Mouse (Mus musculus) yolk sac, embryonic 10.5 days (tissue): ENCODE measurements around the gene Mfap5.
A peak's percentile ranks its signal among the peaks of the same experiment; 100 is the strongest.
"Not testable (repeated sequence)": the region's sequence is repeated elsewhere in the genome, so short reads cannot be mapped to it uniquely, and the experiment has no call there.

ENCODE experiments used
- DNase-seq: peaks from one replicate; pipeline ENCODE4 v3.0.0-alpha.2; 2017; ENCODE audit warnings: low spot score

Gene Mfap5

DNA sequence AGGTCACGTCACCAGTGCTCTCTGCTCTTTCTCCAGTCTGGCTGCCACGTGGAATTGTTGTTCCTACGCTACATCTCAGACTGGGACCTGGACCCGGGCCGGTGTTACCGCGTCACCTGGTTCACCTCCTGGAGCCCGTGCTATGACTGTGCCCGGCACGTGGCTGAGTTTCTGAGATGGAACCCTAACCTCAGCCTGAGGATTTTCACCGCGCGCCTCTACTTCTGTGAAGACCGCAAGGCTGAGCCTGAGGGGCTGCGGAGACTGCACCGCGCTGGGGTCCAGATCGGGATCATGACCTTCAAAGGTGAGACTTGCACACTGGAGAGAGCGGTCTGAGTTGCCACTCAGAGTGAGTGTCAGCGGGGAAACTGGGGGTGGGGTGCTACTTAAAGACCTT, 55.4 kb downstream of the Mfap5 start:
- no peak for DNase-seq

- DNase-seq, result peak; percentile 15
Observed at GRCm38 (mm10) chr6:122562463-122562862, 56.8 kb downstream of the Mfap5 start.

DNA sequence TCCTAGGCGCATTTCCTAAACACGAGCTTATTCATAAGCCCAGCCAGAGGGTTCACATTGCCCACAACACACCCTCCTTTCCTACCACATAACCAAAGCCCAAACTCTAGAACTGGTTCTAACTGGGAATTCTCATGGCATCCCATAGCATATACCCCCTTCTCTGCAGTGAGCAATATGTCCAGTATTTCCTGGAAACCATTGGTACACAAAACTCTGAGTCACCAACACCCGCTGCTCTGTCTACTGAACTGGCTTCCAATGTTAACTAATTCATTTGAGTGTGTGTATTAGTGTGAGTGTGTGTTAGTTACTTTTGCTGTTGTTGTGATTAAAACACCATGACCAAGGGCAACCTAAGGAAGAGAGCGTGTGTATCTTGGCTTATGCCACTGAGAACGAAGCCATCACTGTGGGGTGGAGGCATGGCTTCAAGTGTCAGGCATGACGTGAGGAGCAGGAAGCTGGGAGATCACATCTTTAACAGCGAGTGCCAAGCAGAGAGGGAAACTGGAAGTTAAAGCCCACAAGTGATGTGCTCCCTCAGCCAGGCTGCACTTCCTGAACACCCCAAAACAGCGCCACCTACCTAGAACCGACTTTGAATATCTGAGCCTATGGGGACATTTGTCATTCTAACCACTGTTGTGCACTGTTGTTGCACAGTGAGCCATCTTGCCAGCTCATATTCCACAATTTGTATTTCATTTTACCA, 59.6 kb downstream of the Mfap5 start:
- DNase-seq, result no peak

DNA sequence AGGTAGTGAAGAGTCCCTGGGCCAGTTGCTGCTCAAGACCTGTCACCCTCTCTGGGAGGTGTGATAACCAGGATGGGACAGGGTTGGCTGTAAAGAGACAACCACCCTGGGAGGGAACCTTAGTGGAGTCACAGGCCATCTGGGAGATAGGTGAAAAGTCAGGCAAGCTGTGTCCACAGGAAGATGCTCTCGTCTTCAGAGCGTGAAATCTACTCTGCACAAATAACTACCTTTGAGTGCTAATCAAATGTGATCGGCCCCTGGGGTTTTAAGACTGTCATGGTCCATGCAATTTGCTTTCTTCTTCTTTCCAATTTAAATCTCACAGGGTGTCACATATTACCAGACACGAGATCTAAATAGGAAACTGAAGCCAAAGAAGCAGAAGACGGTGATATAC, 63.5 kb downstream of the Mfap5 start:
- no peak for DNase-seq

DNA sequence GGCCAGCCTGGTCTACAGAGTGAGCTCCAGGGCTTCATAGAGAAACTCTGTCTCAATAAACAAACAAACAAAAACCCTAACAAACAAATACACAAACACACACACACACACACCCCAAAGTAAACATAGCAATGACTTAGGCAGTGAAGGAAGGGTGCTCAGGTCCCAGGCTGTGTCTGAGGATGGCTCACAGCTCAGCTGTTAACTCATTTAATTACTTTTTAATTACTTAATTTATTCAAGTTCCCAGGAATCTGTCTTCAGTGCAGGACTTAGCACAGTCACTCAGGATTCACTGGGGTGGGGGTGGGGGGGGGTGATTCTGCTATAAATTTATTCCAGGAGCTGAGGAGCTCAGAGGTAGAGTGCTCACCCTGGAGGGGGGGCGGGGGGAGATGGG, 64.1 kb downstream of the Mfap5 start:
- DNase-seq, result no peak

GRCm38 (mm10) chr6:122570695-122571616, 65.3 kb downstream of the Mfap5 start:
- no peak for DNase-seq

GRCm38 (mm10) chr6:122571617-122571959, 65.9 kb downstream of the Mfap5 start:
- no peak for DNase-seq

GRCm38 (mm10) chr6:122575037-122575436, 69.4 kb downstream of the Mfap5 start:
- DNase-seq, result not testable (repeated sequence)

- no peak for DNase-seq
Observed at GRCm38 (mm10) chr6:122577030-122577429, 71.4 kb downstream of the Mfap5 start.
